Mouse (Mus musculus): ENCODE results near the gene Psg19. TPM values are rescaled to one million over a fixed set of nuclear protein-coding genes. Genes with fewer than 3 reads are reported as not detected.
"Not testable (repeated sequence)": the region's sequence is repeated elsewhere in the genome, so short reads cannot be mapped to it uniquely, and the experiment has no call there.

The Psg19 gene
- total RNA-seq, 2 experiments from 2014 or later: not detected

DNA sequence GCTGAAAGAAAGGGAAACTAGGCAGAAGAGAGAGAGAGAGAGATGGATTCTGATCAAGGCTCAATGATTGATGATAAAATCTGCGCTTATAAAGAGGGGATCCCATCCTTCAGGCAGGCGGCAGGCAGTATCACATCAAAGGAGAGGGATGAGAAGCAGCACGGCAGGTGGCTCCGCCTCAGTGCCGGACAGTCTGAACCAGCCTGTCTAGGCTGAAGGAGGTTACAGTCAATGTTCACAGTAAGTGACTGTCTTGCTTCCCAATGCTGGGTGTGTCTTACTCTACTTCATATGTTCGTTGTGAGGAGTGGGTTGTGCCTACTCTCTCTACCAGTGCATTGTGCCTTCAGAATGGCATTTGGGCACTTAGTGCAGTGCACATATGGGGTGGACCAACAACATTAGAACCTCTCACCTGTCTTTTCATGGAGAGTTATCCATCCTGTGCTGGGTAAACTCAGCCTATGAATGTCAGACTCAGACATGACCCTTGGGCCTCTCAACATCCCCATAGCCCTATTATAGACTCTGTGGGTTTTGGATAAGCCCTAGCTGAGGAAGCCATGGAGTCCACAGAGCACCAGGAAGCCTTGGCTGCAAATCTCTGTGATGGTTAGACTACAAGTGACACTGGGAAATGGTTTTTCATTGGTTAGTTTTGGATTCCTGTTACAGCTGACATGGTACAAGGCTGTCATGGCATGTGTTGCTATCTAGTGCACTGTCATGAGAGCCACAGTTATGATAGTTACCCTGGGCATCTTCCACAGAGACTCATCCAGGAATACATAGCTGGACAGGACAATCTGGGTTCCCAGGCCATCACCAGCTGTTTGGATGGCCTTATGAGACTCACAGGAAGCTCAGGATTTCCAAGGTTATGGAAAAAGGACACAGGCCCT, 49.1 kb downstream of the Psg19 start:
- no peak for ATAC-seq (replicated peaks; ENCODE audit: low FRiP score, poor library complexity, severe bottlenecking)

DNA sequence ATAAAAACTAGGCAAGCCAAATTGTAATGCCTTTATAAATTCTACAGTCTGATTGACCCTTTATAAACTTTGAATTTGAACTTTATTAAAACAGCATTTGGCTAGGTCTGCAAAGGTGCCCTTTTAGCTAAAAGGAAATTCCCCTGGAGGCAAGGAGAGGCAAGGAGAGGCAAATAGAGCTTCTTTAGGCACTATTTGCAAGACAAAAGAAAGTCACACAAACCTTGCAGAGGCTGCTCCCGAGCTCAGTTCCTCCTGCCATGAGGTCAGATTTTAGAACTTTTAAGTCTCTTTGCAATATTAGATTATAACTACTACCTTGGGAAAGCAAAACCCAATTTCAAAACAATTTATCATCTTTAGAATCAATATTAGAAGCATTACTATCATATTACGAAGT, 50.9 kb downstream of the Psg19 start:
- not testable (repeated sequence) for ATAC-seq (replicated peaks; ENCODE audit: low FRiP score, poor library complexity, severe bottlenecking)

- no peak for ATAC-seq (replicated peaks; ENCODE audit: low FRiP score, poor library complexity, severe bottlenecking)
Measured at GRCm38 (mm10) chr7:18746189-18746860, 52.0 kb downstream of the Psg19 start.

Other genes starting within 250 kb of the Psg19 start
- not detected in 2 replicates for gene Psg27, start 231.2 kb downstream of the Psg19 start, total RNA-seq (2015; ENCODE audit: low replicate concordance)
- not detected in 2 replicates for gene Psg27, start 231.2 kb downstream of the Psg19 start, total RNA-seq (2017; ENCODE audit: low replicate concordance)
- not detected in 2 replicates for gene Psg23, start 182.0 kb downstream of the Psg19 start, total RNA-seq (2015; ENCODE audit: low replicate concordance)
- gene Psg23, start 182.0 kb downstream of the Psg19 start, total RNA-seq (2017; ENCODE audit: low replicate concordance): not detected in 2 replicates
- gene Psg21, start 141.8 kb downstream of the Psg19 start, total RNA-seq (2015; ENCODE audit: low replicate concordance): not detected in 2 replicates
- not detected in 2 replicates for gene Psg21, start 141.8 kb downstream of the Psg19 start, total RNA-seq (2017; ENCODE audit: low replicate concordance)
- gene Psg20, start 112.3 kb downstream of the Psg19 start, total RNA-seq (2015; ENCODE audit: low replicate concordance): not detected in 2 replicates
- not detected in 2 replicates for gene Psg20, start 112.3 kb downstream of the Psg19 start, total RNA-seq (2017; ENCODE audit: low replicate concordance)
- not detected in 2 replicates for gene Psg22, start 80.4 kb downstream of the Psg19 start, total RNA-seq (2015; ENCODE audit: low replicate concordance)
- gene Psg22, start 80.4 kb downstream of the Psg19 start, total RNA-seq (2017; ENCODE audit: low replicate concordance): not detected in 2 replicates
- gene Psg17, start 23.1 kb upstream of the Psg19 start, total RNA-seq (2015; ENCODE audit: low replicate concordance): not detected in 2 replicates
- not detected in 2 replicates for gene Psg17, start 23.1 kb upstream of the Psg19 start, total RNA-seq (2017; ENCODE audit: low replicate concordance)
- 2.9 TPM in 1 of 2 replicates, not detected in the other for gene Mill2, start 41.4 kb upstream of the Psg19 start, total RNA-seq (2015; ENCODE audit: low replicate concordance)
- gene Mill2, start 41.4 kb upstream of the Psg19 start, total RNA-seq (2017; ENCODE audit: low replicate concordance): not detected in 2 replicates
- 151 and 220 TPM in 2 replicates for gene Pglyrp1, start 72.8 kb upstream of the Psg19 start, total RNA-seq (2015; ENCODE audit: low replicate concordance)
- 10.8 and 18.9 TPM in 2 replicates for gene Pglyrp1, start 72.8 kb upstream of the Psg19 start, total RNA-seq (2017; ENCODE audit: low replicate concordance)
- 10.1 and 19.8 TPM in 2 replicates for gene Ccdc61, start 111.9 kb upstream of the Psg19 start, total RNA-seq (2015; ENCODE audit: low replicate concordance)
- gene Ccdc61, start 111.9 kb upstream of the Psg19 start, total RNA-seq (2017; ENCODE audit: low replicate concordance): 1.7 and 4.6 TPM in 2 replicates
- not detected in 2 replicates for gene Nova2, start 127.4 kb upstream of the Psg19 start, total RNA-seq (2015; ENCODE audit: low replicate concordance)
- gene Nova2, start 127.4 kb upstream of the Psg19 start, total RNA-seq (2017; ENCODE audit: low replicate concordance): not detected in 2 replicates
- not detected in 2 replicates for gene Nanos2, start 188.9 kb upstream of the Psg19 start, total RNA-seq (2015; ENCODE audit: low replicate concordance)
- gene Nanos2, start 188.9 kb upstream of the Psg19 start, total RNA-seq (2017; ENCODE audit: low replicate concordance): not detected in 2 replicates
- gene Mypop, start 192.7 kb upstream of the Psg19 start, total RNA-seq (2015; ENCODE audit: low replicate concordance): not detected in 2 replicates
- gene Mypop, start 192.7 kb upstream of the Psg19 start, total RNA-seq (2017; ENCODE audit: low replicate concordance): not detected in 2 replicates
- 4.6 and 6.1 TPM in 2 replicates for gene Irf2bp1, start 205.5 kb upstream of the Psg19 start, total RNA-seq (2015; ENCODE audit: low replicate concordance)
- 3.3 and 6.5 TPM in 2 replicates for gene Irf2bp1, start 205.5 kb upstream of the Psg19 start, total RNA-seq (2017; ENCODE audit: low replicate concordance)
- gene Foxa3, start 225.0 kb upstream of the Psg19 start, total RNA-seq (2015; ENCODE audit: low replicate concordance): not detected in 2 replicates
- not detected in 2 replicates for gene Foxa3, start 225.0 kb upstream of the Psg19 start, total RNA-seq (2017; ENCODE audit: low replicate concordance)
- gene Sympk, start 225.9 kb upstream of the Psg19 start, total RNA-seq (2015; ENCODE audit: low replicate concordance): 42.8 and 51.5 TPM in 2 replicates
- 37.7 and 52.8 TPM in 2 replicates for gene Sympk, start 225.9 kb upstream of the Psg19 start, total RNA-seq (2017; ENCODE audit: low replicate concordance)